Mouse (Mus musculus) heart, adult 2 months (tissue): ENCODE results near the gene Hist1h2be.

ENCODE experiments used
- EP300 ChIP-seq: fragments of 200-500 bp; IDR thresholded peaks from 2 replicates; pipeline ENCODE4 v1.6.1; 2011; ENCODE audit warnings: low read depth, low read length, control low read depth; ENCODE audit not compliant: insufficient read depth
- POLR2A ChIP-seq: fragments of 200-500 bp; IDR thresholded peaks from 2 replicates; pipeline ENCODE4 v1.6.1; 2011; ENCODE audit warnings: mild to moderate bottlenecking, low read depth, low read length, control low read depth; ENCODE audit not compliant: insufficient read depth

- TF ChIP-seq POLR2A, result no peak
- no peak for TF ChIP-seq EP300
Measured at GRCm38 (mm10) chr13:23605052-23605451, 15.9 kb downstream of the Hist1h2be start.
